Mouse (Mus musculus): ENCODE measurements at regions not wholly inside any gene's neighbourhood (a gene's known extent, or its start where the extent isn't known, plus 50 kb on each side); places are given as distances from the start of the nearest gene placed in this dataset.

DNA sequence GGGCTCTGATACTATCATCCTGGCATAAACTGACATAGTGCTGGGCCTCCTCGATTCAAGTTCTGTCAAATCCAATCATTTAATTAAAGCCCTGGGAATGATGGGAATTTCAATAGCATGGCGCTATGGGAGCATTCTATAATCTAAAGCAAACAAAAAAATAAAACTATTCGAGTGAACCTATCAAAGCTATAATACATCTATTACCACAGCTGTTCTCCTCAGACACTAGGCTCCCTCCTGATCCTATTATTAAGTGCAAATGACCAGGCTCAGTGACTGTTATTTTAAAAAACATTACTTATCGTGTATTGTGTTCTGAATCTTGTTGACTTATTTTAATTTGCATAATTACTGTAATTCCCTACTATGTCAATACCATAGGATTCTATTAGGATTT, 563.7 kb upstream of the Acvr2a start:
- DNase-seq: no peak

GRCm38 (mm10) chr2:48260299-48260698, 553.6 kb upstream of the Acvr2a start:
- DNase-seq: no peak
